Mouse (Mus musculus) limb, embryonic 14.5 days (tissue): ENCODE measurements around the gene Gabarapl2. TPM values are rescaled to one million over a fixed set of nuclear protein-coding genes. Genes with fewer than 3 reads are reported as not detected.

Experiments
- ATAC-seq: fragments of 200-750 bp; cut with Nextera tagmentation; 2 replicates; pipeline ENCODE4 v1.8.0; 2017; ENCODE audit warnings: low read depth, moderate number of reproducible peaks, moderate TSS enrichment; ENCODE audit not compliant: low FRiP score
- DNase-seq: peaks from one replicate; pipeline ENCODE4 v3.0.0-alpha.2; 2015; ENCODE audit warnings: low spot score
- H3K27ac ChIP-seq: fragments of 300-500 bp; sonication (generic); replicated peaks from 2 replicates; pipeline ENCODE4 v1.5.1; 2014; ENCODE audit warnings: low read depth, mild to moderate bottlenecking, low read length, moderate library complexity, mixed read lengths
- H3K27me3 ChIP-seq: fragments of 300-500 bp; sonication (generic); 2 replicates; pipeline ENCODE4 v1.6.1; 2014; ENCODE audit warnings: low read length, mixed read lengths; ENCODE audit not compliant: control insufficient read depth, insufficient read depth
- H3K36me3 ChIP-seq: fragments of 300-500 bp; sonication (generic); 2 replicates; pipeline ENCODE4 v1.6.1; 2014; ENCODE audit warnings: mild to moderate bottlenecking, low read length, moderate library complexity, mixed read lengths; ENCODE audit not compliant: control insufficient read depth, insufficient read depth
- H3K4me1 ChIP-seq: fragments of 300-500 bp; sonication (generic); 2 replicates; pipeline ENCODE4 v1.6.1; 2014; ENCODE audit warnings: antibody characterized with exemption, low read length, mixed read lengths; ENCODE audit not compliant: control insufficient read depth, insufficient read depth
- H3K4me2 ChIP-seq: fragments of 300-500 bp; sonication (generic); replicated peaks from 2 replicates; pipeline ENCODE4 v1.6.1; 2014; ENCODE audit warnings: low read depth, mild to moderate bottlenecking, low read length, moderate library complexity; ENCODE audit not compliant: severe bottlenecking
- H3K4me3 ChIP-seq: fragments of 300-500 bp; sonication (generic); replicated peaks from 2 replicates; pipeline ENCODE4 v1.5.1; 2014; ENCODE audit warnings: low read length
- H3K9ac ChIP-seq: fragments of 300-500 bp; sonication (generic); 2 replicates; pipeline ENCODE4 v1.6.1; 2014; ENCODE audit warnings: mild to moderate bottlenecking, low read depth, low read length, moderate library complexity; ENCODE audit not compliant: severe bottlenecking
- H3K9me3 ChIP-seq: fragments of 300-500 bp; sonication (generic); 2 replicates; pipeline ENCODE4 v1.6.1; 2016; ENCODE audit warnings: low read length; ENCODE audit not compliant: control insufficient read depth
- POLR2A ChIP-seq: fragments of 200-500 bp; IDR thresholded peaks from 2 replicates; pipeline ENCODE4 v1.8.0; 2012; ENCODE audit warnings: inconsistent platforms, mild to moderate bottlenecking, moderate library complexity, borderline replicate concordance; ENCODE audit not compliant: insufficient read depth, insufficient read length; ENCODE audit errors: extremely low read depth
- WGBS: fragments of 180-500 bp; shearing (Covaris S2); extraction: QIAGEN DNeasy Blood & Tissue Kit; methylation state at CpG from one replicate; pipeline ENCODE4 v1.1.7; 2014; 5-methylcytosine and 5-hydroxymethylcytosine counted together
- polyA plus RNA-seq, 2 experiments: library from polyadenylated mRNA; depleted of rRNA in 1 of 2; stranded (reverse) in 1 of 2; unstranded in 1 of 2; fragments of >200 nt; fragmentation: Nextera tagmentation in 1 of 2; extraction: Ambion mirVana in 1 of 2; gene quantifications; 2 replicates each; pipeline versions ENCODE4 v1.2.1 to v1.2.3; 2012 to 2014

Gabarapl2 gene
- polyA plus RNA-seq, 2 experiments = 56.6 to 148 TPM

DNA sequence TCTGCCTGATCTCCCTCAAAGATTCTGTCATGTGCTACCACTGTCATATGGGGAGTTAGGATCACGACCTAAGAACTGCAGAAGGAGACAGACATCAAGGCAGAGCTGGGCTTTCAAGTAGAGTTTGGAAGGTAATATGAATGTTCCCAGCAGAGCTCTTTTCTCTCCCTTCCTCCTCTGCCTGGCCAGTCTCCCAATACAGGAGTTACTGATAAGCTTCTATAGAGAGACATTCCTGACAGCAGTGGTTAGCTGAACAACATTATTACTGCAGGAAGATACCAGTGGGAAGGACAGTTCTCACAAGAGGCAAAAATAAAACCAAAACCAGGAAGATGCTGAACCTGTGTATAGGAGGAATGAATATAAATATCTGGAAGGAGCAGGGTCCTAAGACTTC lies 22.1 kb downstream of the Gabarapl2 start:
- DNase-seq (no peak), ATAC-seq (no peak)
- no peak overlapping the region for H3K4me3 ChIP-seq
- no peaks in the 10 kb centered on the region for H3K27me3 ChIP-seq
- H3K4me2 ChIP-seq = no peak overlapping the region
- WGBS = 71% methylated on average over 1 of the region's 1 CpGs
- no peaks in the 10 kb centered on the region for H3K9me3 ChIP-seq
- H3K4me1 ChIP-seq = no peaks in the 10 kb centered on the region
- no peak for TF ChIP-seq POLR2A
- H3K9ac ChIP-seq = no peak overlapping the region
- H3K36me3 ChIP-seq = no peaks in the 10 kb centered on the region
- H3K27ac ChIP-seq = no peak overlapping the region

DNA sequence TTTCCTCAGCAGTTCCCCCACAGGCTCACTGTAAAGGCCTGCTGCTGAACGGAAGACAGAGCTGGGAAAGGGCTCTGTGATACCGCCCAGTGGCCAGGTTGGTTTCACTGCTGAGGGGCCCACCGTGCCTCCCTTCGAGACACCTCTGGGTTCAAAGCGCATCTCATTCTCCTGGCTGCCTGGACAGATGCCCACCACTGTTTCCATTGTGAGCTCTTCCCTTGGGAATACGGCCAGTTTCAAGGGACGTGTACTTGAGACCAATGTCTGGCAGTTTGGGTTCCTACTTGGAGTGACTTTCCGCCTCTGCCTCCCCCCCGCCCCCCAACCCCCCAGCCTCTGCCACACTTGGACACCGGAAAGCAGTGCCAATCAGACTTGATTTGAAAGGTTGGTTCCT lies 22.6 kb downstream of the Gabarapl2 start:
- Histone ChIP-seq H3K9ac (no peak overlapping the region), H3K36me3 (no peaks in the 10 kb centered on the region), H3K27ac (no peak overlapping the region), H3K27me3 (no peaks in the 10 kb centered on the region), H3K9me3 (no peaks in the 10 kb centered on the region), H3K4me1 (no peaks in the 10 kb centered on the region), H3K4me2 (no peak overlapping the region), H3K4me3 (no peak overlapping the region)
- WGBS = 75% methylated on average over 10 of the region's 10 CpGs
- TF ChIP-seq POLR2A = no peak
- ATAC-seq (no peak), DNase-seq (no peak)

DNA sequence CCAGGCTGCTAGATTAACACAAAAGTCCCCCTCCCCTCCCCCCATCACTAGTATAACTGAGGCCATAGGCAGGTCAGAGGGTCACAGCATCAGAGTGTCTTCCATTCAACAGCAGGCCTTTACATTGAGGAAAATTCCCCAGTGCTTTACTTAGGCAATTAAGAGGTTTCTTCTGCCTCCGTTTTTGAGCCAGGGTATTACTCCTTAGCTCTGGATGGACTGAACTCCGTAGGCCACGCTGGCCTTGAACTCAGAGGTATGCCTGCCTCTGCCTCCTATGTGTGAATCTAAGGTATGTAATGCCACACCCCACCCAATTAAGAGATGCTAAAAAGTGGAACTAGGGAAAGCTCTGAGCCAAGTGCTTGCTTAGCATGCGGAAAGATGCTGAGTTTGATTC lies 23.0 kb downstream of the Gabarapl2 start:
- Histone ChIP-seq H3K27me3 (no peaks in the 10 kb centered on the region), H3K9ac (no peak overlapping the region), H3K27ac (no peak overlapping the region), H3K4me2 (no peak overlapping the region), H3K9me3 (no peaks in the 10 kb centered on the region), H3K4me1 (no peaks in the 10 kb centered on the region), H3K4me3 (no peak overlapping the region), H3K36me3 (no peaks in the 10 kb centered on the region)
- DNase-seq = no peak
- no peak for ATAC-seq
- no peak for TF ChIP-seq POLR2A
- WGBS = 88% methylated on average over 4 of the region's 4 CpGs

DNA sequence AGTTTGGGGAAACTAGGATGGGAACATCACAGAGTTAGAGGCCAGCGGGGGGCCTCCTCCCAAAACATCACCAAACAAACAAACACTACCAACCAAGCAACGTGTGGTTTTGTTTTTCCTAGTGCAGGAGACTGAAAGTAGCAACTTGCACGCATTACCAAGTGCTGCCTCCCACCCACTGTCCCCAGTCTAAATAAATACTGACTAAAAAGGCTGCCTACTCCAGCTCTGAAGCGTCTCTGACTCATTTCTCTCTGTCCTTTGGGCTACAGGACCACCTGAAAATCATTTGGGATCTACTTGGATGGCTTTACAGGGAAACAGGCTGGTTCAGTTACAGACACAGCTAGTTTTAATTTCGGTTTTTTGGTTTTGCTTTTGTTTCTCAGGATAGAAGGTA lies 23.8 kb downstream of the Gabarapl2 start:
- ATAC-seq = no peak

DNA sequence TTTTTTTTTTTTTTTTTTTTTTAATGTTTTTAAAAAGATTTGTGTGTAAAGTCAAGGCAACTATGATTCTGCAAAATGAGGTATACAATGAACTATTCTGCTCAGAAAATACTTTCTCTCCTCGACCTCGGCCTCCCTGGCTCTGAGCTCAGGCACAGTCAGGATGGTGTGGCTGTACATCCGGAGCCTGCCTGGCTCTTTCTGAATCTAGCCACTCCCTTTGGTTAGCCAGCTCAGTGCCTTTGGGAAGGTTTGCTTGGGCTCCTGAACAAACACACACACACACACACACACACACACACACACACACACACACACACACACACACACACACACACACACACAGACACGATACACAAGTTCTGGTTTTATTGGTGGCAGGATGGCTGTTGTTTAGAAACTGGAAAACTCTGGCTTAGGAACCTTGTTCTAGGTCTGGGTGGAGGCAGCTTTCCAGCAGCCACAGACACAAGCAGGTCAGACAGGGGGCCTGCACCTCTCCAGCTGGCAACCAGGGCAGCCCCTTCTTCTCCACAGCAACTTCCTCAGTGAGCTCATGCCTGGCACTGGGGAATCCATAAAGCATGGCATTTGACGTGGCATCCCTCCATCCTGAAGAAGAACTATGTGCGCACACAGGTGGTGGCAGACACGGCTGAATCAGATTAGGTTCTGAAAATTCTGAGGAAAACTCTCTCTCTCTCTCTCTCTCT lies 24.5 kb downstream of the Gabarapl2 start:
- H3K4me1 ChIP-seq = no peaks in the 10 kb centered on the region
- DNase-seq = no peak
- ATAC-seq = no peak
- H3K9ac ChIP-seq = no peak overlapping the region
- H3K36me3 ChIP-seq = no peaks in the 10 kb centered on the region
- no peak overlapping the region for H3K4me2 ChIP-seq
- no peak for TF ChIP-seq POLR2A
- H3K4me3 ChIP-seq = no peak overlapping the region
- no peaks in the 10 kb centered on the region for H3K27me3 ChIP-seq
- no peak overlapping the region; the same call in 1 of the 2 replicates for H3K27ac ChIP-seq
- H3K9me3 ChIP-seq = no peaks in the 10 kb centered on the region
- WGBS = 64% methylated on average over 7 of the region's 7 CpGs

More for the DNA sequence above, 23.8 kb downstream of the Gabarapl2 start:
- no peak for TF ChIP-seq POLR2A
- no peak for DNase-seq
- Histone ChIP-seq H3K9ac (no peak overlapping the region), H3K27me3 (no peaks in the 10 kb centered on the region), H3K4me2 (no peak overlapping the region), H3K9me3 (no peaks in the 10 kb centered on the region), H3K36me3 (no peaks in the 10 kb centered on the region), H3K27ac (no peak overlapping the region; the same call in 1 of the 2 replicates), H3K4me1 (no peaks in the 10 kb centered on the region), H3K4me3 (no peak overlapping the region)
- 56% methylated on average over 5 of the region's 5 CpGs for WGBS
